Mouse (Mus musculus) effector memory CD4-positive, alpha-beta T cell, adult 7 months (primary cell): ENCODE measurements around the gene Dvl1. TPM values are rescaled to one million over a fixed set of nuclear protein-coding genes. Genes with fewer than 3 reads are reported as not detected.

Experiments
- polyA plus RNA-seq: library from polyadenylated mRNA; unstranded; fragments of 100-300 nt; shearing (Covaris generic); gene quantifications from one replicate; pipeline ENCODE4 v1.2.1, GENCODE M21; 2017

Dvl1 gene
- polyA plus RNA-seq, result 85.5 TPM

GRCm38 (mm10) chr4:155846871-155847578 is at the start of gene Dvl1:
Dvl1 (plus strand) TSS chr4:155847402.

GRCm38 (mm10) chr4:155802741-155803339 is 44.4 kb upstream of the Dvl1 start, which contains the start of gene Mrpl20:
Mrpl20 (plus strand) TSS chr4:155802878.

GRCm38 (mm10) chr4:155811929-155812664 is 35.1 kb upstream of the Dvl1 start, which contains the start of gene Ccnl2:
Ccnl2 (plus strand) TSS chr4:155812489.

GRCm38 (mm10) chr4:155831205-155831766 is 15.9 kb upstream of the Dvl1 start, which contains the start of gene Aurkaip1:
Aurkaip1 (plus strand) TSS chr4:155831272.

GRCm38 (mm10) chr4:155839483-155839910 is 7.7 kb upstream of the Dvl1 start, which contains the start of gene Mxra8:
Mxra8 (plus strand) TSS chr4:155839680.

GRCm38 (mm10) chr4:155863001-155863400 is 15.8 kb downstream of the Dvl1 start, which contains the start of gene Tas1r3:
Tas1r3 (minus strand) TSS chr4:155863362.

GRCm38 (mm10) chr4:155869317-155870033 is 22.3 kb downstream of the Dvl1 start, which contains the start of the genes Cptp and Ints11:
Cptp (minus strand) TSS chr4:155869440.
Ints11 (plus strand) TSS chr4:155869546.

GRCm38 (mm10) chr4:155891551-155892001 is 44.4 kb downstream of the Dvl1 start, which contains the start of the genes Pusl1 and Acap3:
Pusl1 (minus strand) TSS chr4:155891781.
Acap3 (plus strand) TSS chr4:155891822.

Other genes with a start within 250 kb of the Dvl1 start
- gene Slc35e2, start 246.0 kb upstream of the Dvl1 start, polyA plus RNA-seq, result 20.0 TPM
- 314 TPM for gene Cdk11b, start 222.5 kb upstream of the Dvl1 start, polyA plus RNA-seq
- not detected for gene Gm10563, start 202.0 kb upstream of the Dvl1 start, polyA plus RNA-seq
- 0.74 TPM for gene Mmp23, start 194.0 kb upstream of the Dvl1 start, polyA plus RNA-seq
- gene Mib2, start 178.2 kb upstream of the Dvl1 start, polyA plus RNA-seq, result 45.8 TPM
- gene Fndc10, start 153.1 kb upstream of the Dvl1 start, polyA plus RNA-seq, result 10.8 TPM
- 92.9 TPM for gene Ssu72, start 142.6 kb upstream of the Dvl1 start, polyA plus RNA-seq
- 0.35 TPM for gene Tmem240, start 112.6 kb upstream of the Dvl1 start, polyA plus RNA-seq
- gene Atad3a, start 86.3 kb upstream of the Dvl1 start, polyA plus RNA-seq, result 65.7 TPM
- not detected for gene Vwa1, start 72.7 kb upstream of the Dvl1 start, polyA plus RNA-seq
- gene Tmem88b, start 61.5 kb upstream of the Dvl1 start, polyA plus RNA-seq, result not detected
- not detected for gene Ankrd65, start 57.0 kb upstream of the Dvl1 start, polyA plus RNA-seq
- gene Mrpl20, start 44.5 kb upstream of the Dvl1 start, polyA plus RNA-seq, result 72.5 TPM
- gene Ccnl2, start 34.9 kb upstream of the Dvl1 start, polyA plus RNA-seq, result 320 TPM
- gene Aurkaip1, start 16.1 kb upstream of the Dvl1 start, polyA plus RNA-seq, result 125 TPM
- 4.6 TPM for gene Mxra8, start 7.7 kb upstream of the Dvl1 start, polyA plus RNA-seq
- 0.56 TPM for gene Tas1r3, start 16.0 kb downstream of the Dvl1 start, polyA plus RNA-seq
- gene Cptp, start 22.0 kb downstream of the Dvl1 start, polyA plus RNA-seq, result 6.9 TPM
- 63.2 TPM for gene Ints11, start 22.1 kb downstream of the Dvl1 start, polyA plus RNA-seq
- 26.4 TPM for gene Pusl1, start 44.4 kb downstream of the Dvl1 start, polyA plus RNA-seq
- gene Acap3, start 44.4 kb downstream of the Dvl1 start, polyA plus RNA-seq, result 38.1 TPM
- 179 TPM for gene Ube2j2, start 96.4 kb downstream of the Dvl1 start, polyA plus RNA-seq
- 3.1 TPM for gene C1qtnf12, start 114.9 kb downstream of the Dvl1 start, polyA plus RNA-seq
- 6.7 TPM for gene B3galt6, start 145.2 kb downstream of the Dvl1 start, polyA plus RNA-seq
- 494 TPM for gene Sdf4, start 145.5 kb downstream of the Dvl1 start, polyA plus RNA-seq
- 649 TPM for gene Tnfrsf4, start 166.4 kb downstream of the Dvl1 start, polyA plus RNA-seq
- gene Tnfrsf18, start 178.8 kb downstream of the Dvl1 start, polyA plus RNA-seq, result 569 TPM
- gene Ttll10, start 212.0 kb downstream of the Dvl1 start, polyA plus RNA-seq, result not detected